29 mouse cellular contexts compared by ENCODE assay signal in genomic region chr10:89594309-89594708, GRCm38 (mm10). TPM values are rescaled to one million over a fixed set of nuclear protein-coding genes. Genes with fewer than 3 reads are reported as not detected.
DNase-seq lines count a peak whose midpoint lies in the region; ATAC-seq and TF ChIP-seq lines count a peak whose summit lies in the region.
"Had no signal": no experiment of that assay in that cellular context is flagged by ENCODE, and none has a peak within 500 bp of the region (broad histone marks: within the 10 kb centered on the region; RNA-seq: fewer than 3 reads in every experiment).

No protein-coding gene starts in this region.

- H3K9me3 ChIP-seq in G1E (replicated peaks), result no peaks in the 10 kb centered on the region
- no peaks in the 10 kb centered on the region for H3K9me3 ChIP-seq in liver, embryonic 16.5 days (replicated peaks; ENCODE audit: control insufficient read depth, low read length)
- H3K9me3 ChIP-seq in hindbrain, embryonic 11.5 days (ENCODE audit: control insufficient read depth, low read length), result no peaks in the 10 kb centered on the region
- no peaks in the 10 kb centered on the region for H3K9me3 ChIP-seq in hindbrain, embryonic 16.5 days (ENCODE audit: control insufficient read depth, low read length)
- H3K9me3 ChIP-seq: forebrain, embryonic 13.5 days; heart, embryonic 13.5 days; hindbrain, embryonic 13.5 days; neural tube, embryonic 12.5 days had no signal

- H3K4me3 ChIP-seq in G1E (ENCODE audit: low read depth, low read length), result no peak overlapping the region
- no peak overlapping the region for H3K4me3 ChIP-seq in liver, embryonic 16.5 days (ENCODE audit: low read depth, low read length)
- no peak overlapping the region for H3K4me3 ChIP-seq in hindbrain, embryonic 11.5 days (ENCODE audit: low read depth, low read length)
- H3K4me3 ChIP-seq in hindbrain, embryonic 16.5 days (ENCODE audit: low read length), result no peak overlapping the region
- H3K4me3 ChIP-seq: forebrain, embryonic 13.5 days; heart, adult 2 months; heart, embryonic 13.5 days; hindbrain, embryonic 13.5 days; neural tube, embryonic 12.5 days had no signal

- peak; percentile 45; the same call in 1 of the 2 replicates for ATAC-seq in G1E (ENCODE audit: extremely low read depth, insufficient number of reproducible peaks, low FRiP score, poor library complexity, severe bottlenecking)
- peak; percentile 32; the same call in 1 of the 2 replicates for ATAC-seq in erythroid progenitor cell, adult 5-6 weeks (replicated peaks; ENCODE audit: low FRiP score, poor library complexity, severe bottlenecking)
- ATAC-seq in liver, embryonic 16.5 days (ENCODE audit: low read depth), result peak; percentile 60
- ATAC-seq in hindbrain, embryonic 11.5 days (ENCODE audit: low FRiP score), result no peak
- no peak for ATAC-seq in hindbrain, embryonic 16.5 days
- ATAC-seq: forebrain, embryonic 13.5 days; inflammation-experienced regulatory T-cells, adult 6 months had no signal

- H3K27ac ChIP-seq in liver, embryonic 16.5 days (ENCODE audit: low read length), result no peak overlapping the region
- H3K27ac ChIP-seq in hindbrain, embryonic 11.5 days (ENCODE audit: low read depth, low read length), result no peak overlapping the region
- no peak overlapping the region for H3K27ac ChIP-seq in hindbrain, embryonic 16.5 days (ENCODE audit: low read depth, low read length)
- H3K27ac ChIP-seq: forebrain, embryonic 13.5 days; heart, adult 2 months; heart, embryonic 13.5 days; hindbrain, embryonic 13.5 days; neural tube, embryonic 12.5 days had no signal

- 37% methylated on average over 4 of the region's 4 CpGs for WGBS in large intestine, adult 2 months
- WGBS in liver, embryonic 16.5 days (ENCODE audit: insufficient replicate concordance), result 34% methylated on average over 4 of the region's 4 CpGs
- 90% methylated on average over 4 of the region's 4 CpGs for WGBS in hindbrain, embryonic 11.5 days
- 94% methylated on average over 4 of the region's 4 CpGs for WGBS in hindbrain, embryonic 16.5 days

- DNase-seq in G1E (ENCODE audit: low spot score), result no peak
- DNase-seq in large intestine, adult 2 months (ENCODE audit: low read depth, low spot score), result peak; percentile 57
- no peak for DNase-seq in hindbrain, embryonic 11.5 days (ENCODE audit: low spot score)
- no peak for DNase-seq in right cerebral cortex, postnatal 36 days (ENCODE audit: low spot score in 2 of 2)
- no peak for DNase-seq in embryo, embryonic 10 days (ENCODE audit: low spot score)
- DNase-seq: adrenal gland, postnatal 10 days; B cell, adult 2 months; cerebellum, adult 9-11 months; gastrocnemius, postnatal 10 days; heart, adult 2 months; heart, postnatal 14 days; kidney, postnatal 25 days; layer of hippocampus, postnatal 36 days; lung, adult 18-20 months; lung, postnatal 10 days; midbrain, embryonic 14.5 days; right cerebral cortex, postnatal 14 days; thymus, postnatal 25 days had no signal

- no peak overlapping the region for H3K9ac ChIP-seq in liver, embryonic 16.5 days (ENCODE audit: low read depth, low read length)
- H3K9ac ChIP-seq in hindbrain, embryonic 11.5 days (ENCODE audit: low read depth, low read length), result no peak overlapping the region
- no peak overlapping the region for H3K9ac ChIP-seq in hindbrain, embryonic 16.5 days (ENCODE audit: low read depth, low read length)
- H3K9ac ChIP-seq: forebrain, embryonic 13.5 days; heart, embryonic 13.5 days; hindbrain, embryonic 13.5 days; neural tube, embryonic 12.5 days had no signal

- TF ChIP-seq CTCF in G1E (IDR thresholded peaks at IDR 0.05; ENCODE audit: low read depth, low read length), result no peak

- no peaks in the 10 kb centered on the region for H3K27me3 ChIP-seq in G1E (ENCODE audit: insufficient read depth, low read length)
- H3K27me3 ChIP-seq in liver, embryonic 16.5 days (ENCODE audit: control insufficient read depth, insufficient read depth, low read depth, low read length), result no peaks in the 10 kb centered on the region
- H3K27me3 ChIP-seq in hindbrain, embryonic 11.5 days (ENCODE audit: control insufficient read depth, insufficient read depth, low read length), result no peaks in the 10 kb centered on the region
- H3K27me3 ChIP-seq in hindbrain, embryonic 16.5 days (replicated peaks; ENCODE audit: control insufficient read depth, insufficient read depth, low read length), result no peaks in the 10 kb centered on the region
- H3K27me3 ChIP-seq: CH12.LX; forebrain, embryonic 13.5 days; heart, embryonic 13.5 days; hindbrain, embryonic 13.5 days; neural tube, embryonic 12.5 days had no signal

- H3K4me2 ChIP-seq in liver, embryonic 16.5 days (ENCODE audit: low read depth, low read length), result no peak overlapping the region
- no peak overlapping the region for H3K4me2 ChIP-seq in hindbrain, embryonic 11.5 days (replicated peaks; ENCODE audit: low read depth, low read length)
- no peak overlapping the region for H3K4me2 ChIP-seq in hindbrain, embryonic 16.5 days (ENCODE audit: low read length)
- H3K4me2 ChIP-seq: forebrain, embryonic 13.5 days; heart, embryonic 13.5 days; hindbrain, embryonic 13.5 days; neural tube, embryonic 12.5 days had no signal

- H3K36me3 ChIP-seq in G1E (replicated peaks), result no peaks in the 10 kb centered on the region
- H3K36me3 ChIP-seq in liver, embryonic 16.5 days (ENCODE audit: control insufficient read depth, insufficient read depth), result no peaks in the 10 kb centered on the region
- H3K36me3 ChIP-seq in hindbrain, embryonic 11.5 days (ENCODE audit: control insufficient read depth, insufficient read depth, low read length), result no peaks in the 10 kb centered on the region
- no peaks in the 10 kb centered on the region for H3K36me3 ChIP-seq in hindbrain, embryonic 16.5 days (ENCODE audit: control insufficient read depth, insufficient read depth, low read length)
- H3K36me3 ChIP-seq: heart, embryonic 13.5 days; hindbrain, embryonic 13.5 days; neural tube, embryonic 12.5 days had no signal

- H3K4me1 ChIP-seq in G1E (ENCODE audit: insufficient read depth, low read depth, low read length), result peaks cover 11% of the 10 kb centered on the region
- peaks cover 8% of the 10 kb centered on the region; the same call in 1 of the 2 replicates for H3K4me1 ChIP-seq in liver, embryonic 16.5 days (ENCODE audit: control insufficient read depth, low read depth, low read length)
- no peaks in the 10 kb centered on the region for H3K4me1 ChIP-seq in hindbrain, embryonic 11.5 days (replicated peaks; ENCODE audit: control insufficient read depth, insufficient read depth, low read length)
- H3K4me1 ChIP-seq in hindbrain, embryonic 16.5 days (ENCODE audit: control insufficient read depth, insufficient read depth, low read depth, low read length), result no peaks in the 10 kb centered on the region; the same call in 1 of the 2 replicates
- H3K4me1 ChIP-seq: forebrain, embryonic 13.5 days; hindbrain, embryonic 13.5 days; neural tube, embryonic 12.5 days had no signal

RNA-seq across cellular contexts. Expression of gene Slc17a8, which starts 26.7 kb away (rescaled TPM):
- total RNA-seq in G1E (2014; fragmentation: Nextera tagmentation) (not detected in 2 replicates), G1E (2017) (0.05 and 0.06 TPM in 2 replicates)
- not detected in 2 replicates for polyA plus RNA-seq in G1E (2012)
- not detected in 2 replicates for total RNA-seq in erythroid progenitor cell, adult 5-6 weeks (2015; ENCODE audit: low replicate concordance)
- not detected in 2 replicates for total RNA-seq in erythroid progenitor cell, adult 5-6 weeks (2017; ENCODE audit: low replicate concordance)
- polyA plus RNA-seq in large intestine, adult 2 months (2012; rRNA removed), result 0.23 and 0.77 TPM in 2 replicates
- 0.06 TPM in 1 of 2 replicates, not detected in the other for polyA plus RNA-seq in liver, embryonic 16.5 days (2015; fragmentation: Nextera tagmentation; extraction: Ambion mirVana)
- polyA plus RNA-seq in hindbrain, embryonic 11.5 days (2014; fragmentation: Nextera tagmentation; extraction: Ambion mirVana), result 0.70 and 2.0 TPM in 2 replicates
- 3.2 and 4.4 TPM in 2 replicates for polyA plus RNA-seq in hindbrain, embryonic 16.5 days (2015; fragmentation: Nextera tagmentation; extraction: Ambion mirVana)
- total RNA-seq: CH12.LX; heart, adult 2 months had no signal
- polyA plus RNA-seq: heart, adult 2 months; limb, embryonic 11.5 days; spleen, adult 2 months had no signal

Comparison
In these comparisons a context has a peak if more than half of its experiments do, and no peak if none do; other contexts are left out.
1. ATAC-seq: peak in G1E (single experiment), erythroid progenitor cell, adult 5-6 weeks (single experiment) and liver, embryonic 16.5 days (single experiment); none in hindbrain, embryonic 11.5 days (single experiment) and hindbrain, embryonic 16.5 days (single experiment).